ENCODE assay signal across 13 mouse cellular contexts in the genomic region with DNA sequence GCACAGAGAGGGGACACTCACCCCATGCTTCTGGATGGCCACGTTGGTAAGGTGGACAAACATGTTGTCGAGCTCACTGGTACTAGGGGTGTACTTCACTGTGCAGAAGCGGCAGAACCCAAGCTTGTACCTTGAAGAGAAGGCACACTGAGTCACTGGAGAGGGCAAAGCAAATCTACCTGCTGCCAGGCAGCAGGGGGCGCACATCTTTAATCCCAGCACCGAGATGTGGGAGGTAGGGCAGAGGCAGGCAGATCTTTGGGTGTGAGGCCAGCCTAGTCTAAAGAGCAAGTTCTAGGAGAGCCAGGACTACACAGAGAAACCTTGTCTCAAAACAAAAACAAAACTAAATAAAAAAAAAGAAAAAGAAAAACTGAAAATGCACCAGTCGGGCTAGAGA. TPM values are rescaled to one million over a fixed set of nuclear protein-coding genes. Genes with fewer than 3 reads are reported as not detected.
DNase-seq lines count a peak whose midpoint lies in the region; TF ChIP-seq lines count a peak whose summit lies in the region.
"Had no signal": no experiment of that assay in that cellular context is flagged by ENCODE, and none has a peak within 500 bp of the region (broad histone marks: within the 10 kb centered on the region; RNA-seq: fewer than 3 reads in every experiment).

No protein-coding gene starts in this region.

- 88% methylated on average over 6 of the region's 6 CpGs for WGBS in bone marrow, adult 2 months

- H3K4me3 ChIP-seq in layer of hippocampus, adult 2 months = no peak overlapping the region
- H3K4me3 ChIP-seq in bone marrow, adult 2 months (replicated peaks; ENCODE audit: control insufficient read depth, low read depth, low read length) = no peak overlapping the region
- H3K4me3 ChIP-seq: heart, embryonic 10.5 days; limb, embryonic 13.5 days had no signal

- peak; percentile 57 for TF ChIP-seq CTCF in layer of hippocampus, adult 2 months (conservative IDR thresholded peaks at IDR 0.05)
- TF ChIP-seq CTCF in bone marrow, adult 2 months (IDR thresholded peaks at IDR 0.05; ENCODE audit: control insufficient read depth, insufficient read depth, low read length) = peak; percentile 47; the same call in 1 of the 2 replicates

- no peak for TF ChIP-seq POLR2A in bone marrow, adult 2 months (IDR thresholded peaks at IDR 0.05; ENCODE audit: borderline replicate concordance, control insufficient read depth, low read depth, low read length)

- no peak for DNase-seq in layer of hippocampus, adult 2 months (ENCODE audit: low spot score in 2 of 2)
- DNase-seq in layer of hippocampus, adult 11-12 months (ENCODE audit: low spot score) = no peak
- peak; percentile 31 for DNase-seq in thymus, postnatal 14 days
- DNase-seq in thymus, postnatal 10 days (ENCODE audit: low spot score in 2 of 2) = no peak
- no peak for DNase-seq in cerebellum, adult 11 months
- no peak for DNase-seq in right cerebral cortex, adult 2 months (ENCODE audit: low spot score in 2 of 2)
- DNase-seq: adrenal gland, adult 8-10 months; cerebellum, adult 11-12 months; layer of hippocampus, postnatal 36 days had no signal

- no peaks in the 10 kb centered on the region for H3K4me1 ChIP-seq in bone marrow, adult 2 months (ENCODE audit: control insufficient read depth, insufficient read depth, low read length)
- H3K4me1 ChIP-seq: limb, embryonic 13.5 days had no signal

- H3K27ac ChIP-seq in layer of hippocampus, adult 2 months = no peak overlapping the region
- H3K27ac ChIP-seq in bone marrow, adult 2 months (ENCODE audit: control insufficient read depth, insufficient read depth, low read depth, low read length, poor library complexity) = no peak overlapping the region
- H3K27ac ChIP-seq: heart, embryonic 10.5 days; hindbrain, embryonic 14.5 days; limb, embryonic 13.5 days had no signal

RNA-seq across cellular contexts. Expression of a gene that starts 13.4 kb away (rescaled TPM):
- 10 to 100 TPM; 34.5 to 36.6 TPM for total RNA-seq in layer of hippocampus, adult 2 months (2021)
- polyA plus RNA-seq in bone marrow, adult 2 months (2011; ENCODE audit: insufficient read depth, insufficient read length, low replicate concordance, missing spikeins) = 2.4 and 5.1 TPM in 2 replicates

RNA-seq across cellular contexts. Expression of a gene that starts 29.4 kb away (rescaled TPM):
- total RNA-seq in layer of hippocampus, adult 2 months (2021) = not detected
- 3.3 and 4.9 TPM in 2 replicates for polyA plus RNA-seq in bone marrow, adult 2 months (2011; ENCODE audit: insufficient read depth, insufficient read length, low replicate concordance, missing spikeins)

RNA-seq across cellular contexts. Expression of a gene that starts 32.9 kb away (rescaled TPM):
- 100 to 1,000 TPM in 1 of 2 experiments, 10 to 100 TPM in 1; 99.7 to 104 TPM for total RNA-seq in layer of hippocampus, adult 2 months (2021)
- polyA plus RNA-seq in bone marrow, adult 2 months (2011; ENCODE audit: insufficient read depth, insufficient read length, low replicate concordance, missing spikeins) = 47.6 and 48.2 TPM in 2 replicates
